Mouse (Mus musculus) frontal cortex, postnatal 25 days (tissue): ENCODE data around the gene Nr3c2.

Experiments
- DNase-seq, 2 experiments: peaks; one replicate each; pipeline ENCODE4 v3.0.0; 2022; ENCODE audit warnings: low spot score in 2 of 2

The Nr3c2 gene

DNA sequence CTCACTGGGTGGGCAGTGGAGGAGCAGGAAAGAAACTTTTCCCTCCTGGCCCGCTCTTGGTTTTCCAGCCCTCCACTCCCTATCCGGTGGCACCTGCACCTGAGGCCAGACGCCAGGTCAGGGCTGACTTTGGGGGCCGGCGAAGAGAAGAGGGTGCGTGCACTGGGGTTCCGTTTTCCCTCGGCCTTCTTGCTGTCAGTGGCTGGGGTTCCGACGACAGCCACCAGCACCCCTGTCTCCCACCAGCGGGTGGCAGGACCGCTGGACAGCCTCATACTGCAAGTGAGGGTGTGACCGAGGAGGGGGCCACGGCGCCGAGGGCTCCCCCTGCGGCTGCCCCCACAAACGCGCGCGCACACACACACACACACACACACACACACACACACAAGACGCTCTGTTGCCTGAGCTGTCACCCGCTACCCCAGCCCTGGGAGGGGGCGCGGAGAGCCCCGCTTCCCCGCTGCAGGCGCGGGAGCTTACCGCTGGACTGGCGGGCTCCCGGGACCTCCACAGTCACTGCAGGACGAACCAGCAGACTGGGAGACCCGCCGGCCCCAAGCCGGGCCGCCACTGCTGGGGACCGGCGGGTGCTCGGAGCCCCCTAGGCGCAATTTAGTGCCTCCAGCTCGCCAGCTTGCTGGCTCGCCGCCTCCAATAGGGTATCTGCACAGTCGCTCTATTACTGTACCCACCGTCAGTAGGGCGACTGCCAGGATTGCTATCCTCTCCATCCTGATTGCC, at the start of gene Nr3c2:
Gene Nr3c2, plus strand, starts transcription at position 32 of the 744 bp plus-strand sequence.
- DNase-seq: peak; percentile 24 to 38

GRCm38 (mm10) chr8:76858534-76858933, 40.7 kb upstream of the Nr3c2 start:
- no peak for DNase-seq

DNA sequence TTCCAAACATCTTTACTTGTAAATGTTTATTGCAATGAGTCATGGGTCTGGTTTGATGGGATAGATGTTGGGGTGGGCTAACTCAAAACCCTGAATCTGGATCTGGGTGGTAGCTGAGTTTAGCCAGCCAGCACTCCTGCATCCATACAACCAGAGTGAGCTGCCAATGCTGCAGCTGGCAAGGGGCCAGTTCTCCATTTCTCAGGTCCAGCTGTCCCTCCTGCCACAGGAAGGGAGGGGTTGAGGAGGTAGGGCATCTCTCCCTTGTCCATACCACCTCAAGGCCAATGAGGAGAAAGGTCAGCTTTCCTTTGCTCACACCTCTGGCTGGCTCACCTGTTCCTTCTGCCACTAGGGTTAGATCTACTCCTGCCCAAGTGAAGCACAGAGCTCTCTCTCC, 39.5 kb upstream of the Nr3c2 start:
- no peak for DNase-seq

- DNase-seq: no peak
These were observed 36.2 kb upstream of the Nr3c2 start for GRCm38 (mm10) chr8:76863066-76863465.

- no peak for DNase-seq
These were observed 22.4 kb upstream of the Nr3c2 start for GRCm38 (mm10) chr8:76876809-76877208.

- no peak for DNase-seq
These were observed 2.2 kb upstream of the Nr3c2 start for GRCm38 (mm10) chr8:76897050-76897449.

DNA sequence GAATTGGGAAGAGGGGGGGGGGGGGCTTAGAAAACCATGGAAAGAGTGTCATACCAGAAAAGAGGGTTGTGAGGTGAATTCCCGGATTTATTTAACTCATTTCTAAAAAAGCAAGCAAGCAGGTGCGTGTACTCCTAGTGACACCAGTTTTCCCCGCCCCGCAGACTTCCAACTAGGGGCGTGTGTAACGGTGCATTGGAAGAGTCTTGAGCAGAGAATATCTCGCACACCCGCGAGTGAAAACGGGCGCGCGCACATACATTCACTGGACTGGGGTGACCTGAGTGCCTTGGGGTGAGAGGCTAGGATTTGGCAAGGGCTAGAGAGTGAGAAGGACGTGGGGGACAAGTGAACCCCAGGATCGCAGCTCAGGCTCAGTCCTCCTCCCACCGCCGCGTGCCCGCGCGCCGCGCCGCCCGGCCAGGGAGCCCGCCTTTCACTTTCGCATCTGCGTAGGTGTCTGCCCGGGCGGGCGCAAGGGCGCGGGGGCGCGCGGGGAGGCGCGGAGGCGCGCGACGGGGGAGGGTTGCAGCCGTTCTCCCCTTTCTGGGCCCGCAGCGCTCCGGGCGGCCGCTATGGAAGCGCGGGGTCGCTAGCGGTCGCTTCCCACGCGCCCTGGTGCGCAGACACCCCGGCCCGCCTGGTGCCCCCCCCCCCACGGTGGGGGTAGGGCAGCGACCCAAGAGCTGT, 376 bp upstream of the Nr3c2 start:
- peak; percentile 29 to 39 for DNase-seq

GRCm38 (mm10) chr8:76900155-76901141, 1.2 kb downstream of the Nr3c2 start:
- DNase-seq: peak; percentile 28 to 33

DNA sequence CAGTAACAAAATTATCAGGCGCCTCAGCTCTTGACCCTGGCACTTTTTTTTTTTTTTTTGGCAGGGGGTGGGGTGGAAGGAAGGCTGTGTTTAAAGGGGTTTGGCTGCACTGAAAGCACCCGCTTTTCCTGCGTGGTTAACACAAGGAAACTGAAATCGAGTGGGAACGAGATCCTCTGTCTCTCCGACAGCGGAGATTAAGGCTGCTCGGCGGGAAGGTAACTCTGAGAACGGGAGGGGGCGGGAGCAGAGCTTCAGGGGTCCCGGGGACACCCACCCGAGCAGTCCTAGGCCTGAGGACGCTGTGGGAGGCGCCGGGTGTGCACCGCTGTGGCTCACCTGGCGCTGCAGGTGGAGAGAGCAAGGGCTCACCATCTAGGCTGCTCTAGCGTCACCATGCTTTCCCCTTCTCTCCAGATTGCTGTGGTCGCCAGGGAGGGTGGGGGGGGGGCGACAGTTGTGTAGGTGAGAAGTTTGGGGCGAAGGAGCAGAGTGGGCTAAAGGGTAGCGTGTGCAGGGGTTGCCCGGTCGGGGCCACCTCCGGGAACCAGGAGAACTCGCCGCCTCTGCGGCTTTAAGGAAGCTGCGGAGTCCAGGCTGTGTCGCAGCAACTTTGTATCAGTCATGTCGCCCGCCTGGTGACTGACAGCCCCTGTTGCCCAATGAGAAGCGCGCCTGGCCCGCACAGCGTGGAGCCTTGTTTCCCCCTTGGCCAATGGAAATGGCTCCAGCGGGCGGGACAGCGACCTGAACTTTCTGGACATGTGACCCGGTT, 2.4 kb downstream of the Nr3c2 start:
- peak; percentile 92 to 96 for DNase-seq

DNA sequence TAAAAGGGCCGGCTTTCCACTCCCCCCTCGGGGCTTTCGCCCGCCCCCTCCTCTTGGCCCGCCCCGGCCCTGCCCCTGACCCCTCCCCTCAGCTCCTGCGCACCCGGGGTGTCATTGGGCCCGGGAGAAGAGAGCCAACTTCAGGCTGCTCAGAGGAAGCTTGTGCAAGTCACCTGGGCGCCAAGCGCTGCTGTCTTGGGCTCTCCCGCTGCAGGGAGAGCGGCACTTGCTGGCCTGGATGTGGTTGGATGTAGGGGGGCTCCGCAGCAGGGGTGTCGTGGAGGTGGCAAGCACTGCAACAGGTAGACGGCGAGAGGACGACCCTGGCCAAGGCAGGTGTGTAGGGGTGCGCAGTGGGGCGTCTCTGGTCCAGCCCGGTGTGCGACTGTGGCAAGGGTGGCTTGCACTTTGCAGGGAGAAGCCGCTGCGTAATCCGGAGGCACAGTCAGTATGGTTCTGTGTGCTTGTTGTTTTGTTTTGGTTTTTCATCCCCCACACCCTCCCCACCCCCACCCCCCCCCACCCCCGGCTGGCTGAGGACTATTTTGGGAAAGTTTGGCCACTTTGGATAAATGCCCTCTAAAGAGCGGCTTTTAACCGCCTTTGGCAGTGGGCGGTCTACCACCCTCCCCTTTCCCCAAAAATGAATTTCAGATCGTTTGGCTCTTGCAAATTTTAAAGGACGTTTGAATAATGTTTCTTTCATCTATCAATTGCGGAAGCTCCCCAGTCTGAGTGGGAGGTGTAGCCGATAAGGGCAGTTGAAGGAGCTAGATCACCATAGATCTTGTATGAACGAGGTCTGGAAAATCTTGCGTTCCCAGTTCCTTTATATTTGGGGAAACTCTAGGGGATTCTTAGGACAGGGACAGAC, 3.2 kb downstream of the Nr3c2 start:
- DNase-seq: no peak

DNA sequence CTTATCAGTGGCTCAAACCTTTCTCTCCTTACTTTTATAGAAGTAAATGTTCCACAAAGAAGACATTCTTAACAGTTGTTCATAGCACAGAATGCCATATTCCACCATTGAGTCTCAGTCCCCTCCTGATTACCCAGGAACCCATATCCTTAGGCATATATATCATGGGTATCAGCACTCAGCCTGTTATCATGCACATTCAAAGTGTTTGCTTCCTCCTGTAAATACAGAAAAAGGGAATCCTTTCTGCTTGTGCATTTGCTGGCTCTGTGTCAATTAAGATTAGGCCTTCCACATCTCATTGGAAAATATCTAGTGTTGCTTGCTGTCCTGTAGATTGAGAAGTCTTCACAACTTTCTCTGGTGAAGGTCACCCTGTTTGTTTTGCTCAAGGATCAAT, 12.0 kb downstream of the Nr3c2 start:
- DNase-seq: no peak

DNA sequence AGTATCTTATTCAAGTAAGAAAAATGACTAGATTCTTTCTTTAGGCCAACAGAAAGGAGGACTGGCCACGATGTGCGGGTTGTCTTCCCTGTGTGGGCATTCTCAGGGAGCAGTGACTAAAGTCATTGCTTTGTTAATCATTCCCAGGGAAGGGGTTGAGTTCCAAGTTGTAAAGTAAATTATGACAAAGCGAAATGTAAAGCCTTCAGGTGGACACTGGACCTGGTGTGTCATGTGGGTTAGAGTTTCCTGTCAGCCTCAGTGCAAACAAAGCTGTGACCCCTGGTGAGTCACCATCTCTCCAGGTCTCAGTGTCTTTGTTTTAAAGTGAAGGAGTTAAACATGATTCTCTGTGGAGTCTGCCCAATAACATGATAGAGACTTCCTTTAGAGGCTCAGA, 13.4 kb downstream of the Nr3c2 start:
- DNase-seq: no peak

GRCm38 (mm10) chr8:76913207-76913606, 14.0 kb downstream of the Nr3c2 start:
- DNase-seq: no peak

- DNase-seq: no peak
These were observed 16.0 kb downstream of the Nr3c2 start for GRCm38 (mm10) chr8:76915260-76915659.

DNA sequence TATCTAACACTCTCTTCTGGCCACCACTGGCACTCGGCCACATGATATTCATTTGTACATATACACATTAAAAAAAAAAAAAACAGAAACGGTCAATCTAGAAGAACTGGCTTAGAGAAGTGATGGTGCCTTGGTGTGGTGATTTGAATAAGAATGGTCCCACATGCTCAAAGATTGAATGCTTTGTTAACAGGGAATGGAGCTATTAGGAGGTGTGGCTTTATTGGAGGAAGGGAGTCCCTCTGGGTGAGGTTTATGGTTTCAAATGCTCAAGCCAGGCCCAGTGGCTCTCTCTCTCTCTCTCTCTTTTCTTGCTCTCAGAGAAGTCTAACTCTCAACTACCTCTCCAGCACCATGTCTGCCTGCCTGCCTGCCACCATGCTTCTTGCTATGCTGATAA, 20.3 kb downstream of the Nr3c2 start:
- no peak for DNase-seq

DNA sequence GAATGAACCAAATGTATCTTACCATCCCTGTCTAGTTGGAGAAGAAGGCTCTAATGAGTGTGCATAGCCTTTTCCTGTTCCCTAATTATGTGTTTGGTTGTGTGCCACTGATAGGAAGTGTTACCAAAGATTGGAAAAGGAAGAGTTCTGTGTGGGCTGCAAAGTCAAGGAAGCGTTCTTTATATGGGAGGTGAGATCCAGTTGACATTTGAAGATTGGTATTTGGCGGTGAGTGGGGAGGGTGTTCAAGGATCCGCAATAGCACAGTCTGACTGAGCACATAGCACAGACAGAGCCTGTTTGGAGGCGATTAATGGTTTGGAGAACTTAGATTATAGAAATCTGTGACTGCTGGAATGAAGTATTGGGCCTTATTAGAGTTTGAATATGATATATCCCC, 24.9 kb downstream of the Nr3c2 start:
- no peak for DNase-seq

- DNase-seq: no peak
These were observed 29.1 kb downstream of the Nr3c2 start for GRCm38 (mm10) chr8:76928326-76928725.

DNA sequence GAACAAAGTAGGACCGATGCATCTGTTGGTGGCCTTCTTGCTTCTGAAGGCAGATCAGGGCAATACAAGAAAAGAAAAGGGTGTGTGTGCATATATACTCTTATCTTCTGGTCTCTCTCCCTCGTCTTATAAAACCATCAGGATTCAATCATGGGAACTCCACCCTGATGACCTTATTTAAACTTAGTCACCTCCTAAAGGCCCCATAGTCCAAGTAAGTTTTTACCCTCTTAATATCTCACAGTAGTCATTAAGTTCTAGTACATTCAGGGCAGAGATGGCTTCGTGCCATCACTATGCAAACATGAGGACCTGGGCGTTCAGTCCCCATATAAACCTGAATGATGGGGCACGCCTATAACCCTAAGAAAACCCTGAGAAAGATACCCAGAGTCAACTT, 29.6 kb downstream of the Nr3c2 start:
- no peak for DNase-seq

- no peak for DNase-seq
These were observed 65.8 kb downstream of the Nr3c2 start for GRCm38 (mm10) chr8:76965046-76965445.

DNA sequence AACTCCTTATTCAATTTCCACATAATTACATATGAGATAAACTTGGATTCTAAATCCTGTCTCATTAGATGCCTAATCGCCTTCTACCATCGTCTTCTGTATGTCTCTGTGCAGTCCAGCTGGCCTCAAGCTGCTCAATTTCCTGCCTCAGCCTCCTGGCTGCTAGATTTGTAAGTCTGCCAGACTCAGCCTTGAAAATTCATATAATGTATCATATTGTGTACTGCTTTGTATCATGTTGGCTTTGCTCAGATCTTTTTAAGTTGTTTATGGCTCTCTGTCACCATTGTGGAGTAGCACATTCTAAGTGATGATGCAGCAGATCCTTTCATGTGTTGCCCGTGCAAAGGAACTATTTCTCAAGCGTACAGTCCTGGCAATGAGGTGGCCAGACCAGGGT, 71.9 kb downstream of the Nr3c2 start:
- no peak for DNase-seq
